Mouse (Mus musculus) activated CD4-positive, CD25-positive, alpha-beta regulatory T cell, adult 4 months (primary cell): ENCODE results near the gene Pklr. TPM values are rescaled to one million over a fixed set of nuclear protein-coding genes. Genes with fewer than 3 reads are reported as not detected.

Source experiments
- ATAC-seq: one replicate; pipeline ENCODE4 v1.8.0; 2017
- polyA plus RNA-seq, 2 experiments: library from polyadenylated mRNA; unstranded; fragments of 100-300 nt; shearing (Covaris generic); gene quantifications; one replicate each; pipeline ENCODE4 v1.2.1; 2017

The Pklr gene
- polyA plus RNA-seq, 2 experiments from 2014 or later, result not detected

- peak; percentile 95 for ATAC-seq
Observed at GRCm38 (mm10) chr3:89164506-89165267, 28.7 kb downstream of the Pklr start, which contains the start of gene Clk2. Gene Clk2 (plus strand): TSS chr3:89164795.

- no peak for ATAC-seq
Observed at GRCm38 (mm10) chr3:89165268-89165870, 29.4 kb downstream of the Pklr start.

- ATAC-seq, result no peak
Observed at GRCm38 (mm10) chr3:89166945-89167344, 31.0 kb downstream of the Pklr start.

- no peak for ATAC-seq
Observed at GRCm38 (mm10) chr3:89174844-89175243, 38.9 kb downstream of the Pklr start.

- ATAC-seq, result no peak
Observed at GRCm38 (mm10) chr3:89175544-89175943, 39.6 kb downstream of the Pklr start.

- no peak for ATAC-seq
Observed at GRCm38 (mm10) chr3:89176421-89176820, 40.5 kb downstream of the Pklr start.

- ATAC-seq, result peak; percentile 97
Observed at GRCm38 (mm10) chr3:89177242-89178106, 41.5 kb downstream of the Pklr start, which contains the start of gene Scamp3. Gene Scamp3 (plus strand): TSS chr3:89177473.

GRCm38 (mm10) chr3:89178107-89178385 is 42.1 kb downstream of the Pklr start:
- no peak for ATAC-seq

GRCm38 (mm10) chr3:89179056-89179455 is 43.1 kb downstream of the Pklr start:
- no peak for ATAC-seq

- ATAC-seq, result no peak
Observed at GRCm38 (mm10) chr3:89181749-89182500, 46.0 kb downstream of the Pklr start.

- peak; percentile 17 for ATAC-seq
Observed at GRCm38 (mm10) chr3:89182531-89183057, 46.7 kb downstream of the Pklr start.

- ATAC-seq, result peak; percentile 67
Observed at GRCm38 (mm10) chr3:89183058-89183958, 47.4 kb downstream of the Pklr start, which contains the start of gene Fam189b. Gene Fam189b (plus strand): TSS chr3:89183143.

- no peak for ATAC-seq
Observed at GRCm38 (mm10) chr3:89183959-89184315, 48.0 kb downstream of the Pklr start.

GRCm38 (mm10) chr3:89187197-89187596 is 51.3 kb downstream of the Pklr start:
- no peak for ATAC-seq

- peak; percentile 48 for ATAC-seq
Observed at GRCm38 (mm10) chr3:89187690-89188477, 51.9 kb downstream of the Pklr start.

GRCm38 (mm10) chr3:89188478-89188875 is 52.5 kb downstream of the Pklr start:
- ATAC-seq, result peak; percentile 42

GRCm38 (mm10) chr3:89190436-89190835 is 54.5 kb downstream of the Pklr start:
- ATAC-seq, result peak; percentile 67

GRCm38 (mm10) chr3:89193351-89193750 is 57.4 kb downstream of the Pklr start:
- no peak for ATAC-seq

GRCm38 (mm10) chr3:89193853-89194252 is 57.9 kb downstream of the Pklr start:
- peak; percentile 28 for ATAC-seq
